Mouse (Mus musculus): Measurements from ENCODE around the gene Coq3. TPM values are rescaled to one million over a fixed set of nuclear protein-coding genes. Genes with fewer than 3 reads are reported as not detected.

Coq3 gene
- 11.6 and 12.4 TPM in 2 replicates for polyA plus RNA-seq (2016; fragmentation: Nextera tagmentation; extraction: Ambion mirVana)

DNA sequence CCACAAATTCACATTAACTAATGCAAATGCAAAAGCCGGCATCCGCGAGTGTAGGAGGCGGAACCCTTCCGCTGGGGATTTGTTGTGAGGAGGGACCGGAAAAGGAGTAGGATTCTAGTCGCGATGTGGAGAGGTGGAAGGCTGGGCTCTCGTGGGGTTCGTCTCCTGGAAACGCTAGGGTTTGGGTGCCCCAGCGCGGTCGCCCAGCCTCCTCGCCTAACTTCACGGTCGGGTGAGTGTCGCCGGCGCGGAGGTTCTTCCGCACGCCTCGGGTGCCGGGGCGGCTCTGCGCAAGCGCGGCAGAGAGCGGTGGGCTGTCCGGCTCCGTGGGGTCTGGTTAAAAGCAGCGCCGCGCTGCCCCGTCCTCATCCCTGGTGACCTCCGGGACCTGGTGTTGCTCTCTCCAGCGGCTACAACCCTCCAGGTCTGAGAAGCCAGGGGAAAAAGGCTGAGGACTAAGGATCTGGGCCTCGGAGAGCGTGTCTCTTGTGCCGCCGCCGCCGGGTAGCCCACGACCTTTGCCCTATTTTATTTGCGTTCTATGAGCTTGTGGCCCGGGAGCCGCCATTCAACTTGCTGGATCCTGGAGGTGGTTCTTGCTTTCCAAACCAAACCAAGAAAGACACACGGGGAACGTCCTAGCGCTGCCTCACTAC lies at the start of gene Coq3:
Coq3 (plus strand) TSS at position 109 of the 656 bp plus-strand sequence.
- Histone ChIP-seq H3K9me3 (replicated peaks) (no peaks in the 10 kb centered on the region), H3K4me1 (peaks cover 21% of the 10 kb centered on the region), H3K4me3 (peak within 1 kb of the TSS; percentile 75), H3K36me3 (peaks cover 20% of the 10 kb centered on the region), H3K27me3 (replicated peaks) (no peaks in the 10 kb centered on the region), H3K4me2 (peak within 1 kb of the TSS; percentile 81), H3K27ac (peak within 1 kb of the TSS; percentile 91), H3K9ac (peak within 1 kb of the TSS; percentile 76)
- under 1% methylated on average over 51 of the region's 51 CpGs for WGBS (ENCODE audit: insufficient replicate concordance)
- ATAC-seq: peak; percentile 86

DNA sequence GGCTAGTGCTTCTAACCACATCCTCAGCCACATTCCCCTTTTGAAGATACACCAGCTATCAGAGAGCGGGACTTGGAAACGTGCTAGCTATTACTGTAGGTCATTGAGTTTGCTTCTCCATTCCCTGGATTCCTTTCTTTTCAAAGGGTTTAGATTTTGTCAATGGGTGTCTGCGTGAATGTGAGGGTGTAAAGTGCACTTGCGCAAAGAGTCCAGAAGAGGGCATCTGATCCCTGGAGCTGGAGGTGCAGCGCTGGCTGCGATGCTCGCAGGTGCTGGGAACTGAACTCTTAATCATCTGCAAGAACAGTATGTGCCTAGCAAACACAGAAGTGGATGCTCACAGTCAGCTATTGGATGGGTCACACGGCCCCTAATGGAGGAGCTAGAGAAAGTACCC lies 46.6 kb upstream of the Coq3 start:
- WGBS (ENCODE audit: insufficient replicate concordance): 92% methylated on average over 8 of the region's 8 CpGs
- ATAC-seq: no peak
- H3K4me2 ChIP-seq: no peak overlapping the region

DNA sequence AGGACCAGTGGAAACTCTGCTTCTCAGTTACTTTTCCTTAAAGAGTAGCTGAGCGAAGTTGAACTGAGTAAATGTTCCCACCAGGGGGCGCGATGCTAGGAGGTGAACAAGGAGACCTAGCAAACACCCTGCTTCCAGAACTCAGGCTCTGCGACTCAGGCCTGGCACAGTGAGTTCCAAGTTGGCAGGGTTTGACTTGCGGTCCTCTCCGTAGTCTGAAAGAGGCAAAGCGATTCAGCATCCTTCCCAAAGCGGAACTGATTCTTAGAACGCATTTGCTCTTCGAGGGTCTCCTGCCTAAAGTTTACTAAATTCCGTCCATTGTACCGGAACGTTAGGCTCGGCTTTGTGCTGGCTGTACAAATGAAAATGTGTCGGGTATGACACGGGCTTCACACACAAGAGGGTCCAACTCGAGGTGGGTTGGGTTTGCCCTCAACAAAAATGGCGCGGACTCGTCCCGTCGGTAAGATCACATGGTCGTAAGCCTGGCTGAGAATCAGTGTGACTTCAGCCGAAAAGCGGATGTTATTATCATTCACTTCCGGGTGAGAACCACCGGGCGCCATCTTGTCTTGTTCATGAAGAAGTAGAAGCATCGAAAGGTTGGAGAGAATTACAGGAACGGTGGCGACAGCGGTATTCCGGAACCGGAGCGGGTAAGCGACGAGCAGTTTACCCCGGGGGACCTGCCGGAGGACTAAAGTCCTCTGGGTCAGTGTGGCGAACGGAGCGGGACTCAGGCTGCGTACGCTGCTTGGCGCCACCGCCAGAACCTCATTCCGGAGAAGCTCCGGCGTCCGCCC lies 31.8 kb upstream of the Coq3 start, which contains the start of gene Pnisr:
Pnisr (plus strand) TSS at position 103 of the 806 bp plus-strand sequence.
- Histone ChIP-seq H3K9me3 (replicated peaks) (no peaks in the 10 kb centered on the region), H3K4me2 (peak within 1 kb of the TSS; percentile 73), H3K27me3 (replicated peaks) (no peaks in the 10 kb centered on the region), H3K4me1 (peaks cover 29% of the 10 kb centered on the region), H3K4me3 (peak within 1 kb of the TSS; percentile 96), H3K36me3 (no peaks in the 10 kb centered on the region), H3K27ac (peak within 1 kb of the TSS; percentile 94), H3K9ac (peak within 1 kb of the TSS; percentile 92)
- peak; percentile 96 for ATAC-seq
- WGBS (ENCODE audit: insufficient replicate concordance): under 1% methylated on average over 50 of the region's 50 CpGs

More for the DNA sequence above, 46.6 kb upstream of the Coq3 start:
- H3K4me3 ChIP-seq: no peak overlapping the region
- H3K27me3 ChIP-seq (replicated peaks): no peaks in the 10 kb centered on the region
- no peaks in the 10 kb centered on the region for H3K4me1 ChIP-seq
- no peak overlapping the region for H3K27ac ChIP-seq
- no peak overlapping the region for H3K9ac ChIP-seq
- no peaks in the 10 kb centered on the region for H3K9me3 ChIP-seq (replicated peaks)
- peaks cover 66% of the 10 kb centered on the region for H3K36me3 ChIP-seq

DNA sequence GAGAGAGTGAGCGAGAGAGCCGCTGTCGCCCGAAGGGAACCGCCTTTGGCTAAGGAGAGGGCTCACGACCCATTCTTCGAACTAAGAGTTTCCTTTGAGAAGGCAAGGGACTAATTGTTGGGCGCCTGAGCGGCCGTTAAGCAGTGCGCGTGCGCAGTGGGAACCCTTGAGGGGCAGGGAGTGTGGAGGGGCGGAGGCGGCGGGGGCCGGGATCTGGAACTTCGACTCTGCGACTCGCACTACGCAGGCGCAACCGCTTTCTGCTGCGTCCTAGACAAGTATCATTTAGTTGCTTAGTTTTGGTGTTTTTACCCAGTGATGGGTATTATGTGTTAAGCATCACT lies 31.2 kb upstream of the Coq3 start:
- Histone ChIP-seq H3K9ac (peak overlapping the region; percentile 92), H3K27ac (peak overlapping the region; percentile 94), H3K27me3 (replicated peaks) (no peaks in the 10 kb centered on the region), H3K4me3 (peak overlapping the region; percentile 96), H3K4me2 (peak overlapping the region; percentile 70), H3K36me3 (0 out of 2 replicates have a peak, but pooled peaks cover 3% of the 10 kb centered on the region), H3K4me1 (peaks cover 29% of the 10 kb centered on the region), H3K9me3 (replicated peaks) (no peaks in the 10 kb centered on the region)
- WGBS (ENCODE audit: insufficient replicate concordance): 0% methylated on average over 24 of the region's 24 CpGs
- peak; percentile 86 for ATAC-seq

GRCm38 (mm10) chr4:21857481-21857880 lies 22.0 kb upstream of the Coq3 start:
- no peak for ATAC-seq
- Histone ChIP-seq H3K27me3 (replicated peaks) (no peaks in the 10 kb centered on the region), H3K9me3 (replicated peaks) (no peaks in the 10 kb centered on the region), H3K4me1 (0 out of 2 replicates have a peak, but pooled peaks cover 2% of the 10 kb centered on the region), H3K4me3 (no peak overlapping the region), H3K9ac (no peak overlapping the region), H3K4me2 (no peak overlapping the region), H3K27ac (no peak overlapping the region), H3K36me3 (peaks cover 78% of the 10 kb centered on the region)
- 72% methylated on average over 1 of the region's 1 CpGs for WGBS (ENCODE audit: insufficient replicate concordance)

DNA sequence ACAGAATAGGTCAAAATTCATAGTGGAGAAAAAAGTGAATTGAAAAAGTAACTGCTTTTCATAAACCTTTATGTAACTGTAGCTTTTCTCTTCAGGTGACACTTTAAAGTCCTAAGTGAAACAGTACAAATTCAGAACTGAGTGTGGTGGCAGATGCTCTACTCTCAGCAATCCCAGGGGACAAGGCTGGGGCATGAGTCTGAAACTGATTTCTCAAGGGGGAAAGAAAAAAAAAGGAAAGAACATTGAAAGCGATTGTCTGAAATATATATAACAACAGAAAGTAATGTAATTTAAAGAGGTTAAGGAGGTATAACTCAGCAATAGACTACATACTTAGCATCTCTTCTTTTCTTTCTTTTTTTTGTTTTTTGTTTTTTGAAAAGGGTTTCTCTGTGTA lies 14.2 kb upstream of the Coq3 start:
- H3K9me3 ChIP-seq (replicated peaks): no peaks in the 10 kb centered on the region
- no peak overlapping the region for H3K4me3 ChIP-seq
- no peaks in the 10 kb centered on the region for H3K27me3 ChIP-seq (replicated peaks)
- H3K27ac ChIP-seq: no peak overlapping the region
- no peak for ATAC-seq
- H3K4me2 ChIP-seq: no peak overlapping the region
- H3K9ac ChIP-seq: no peak overlapping the region
- no peaks in the 10 kb centered on the region for H3K4me1 ChIP-seq
- WGBS (ENCODE audit: insufficient replicate concordance): 90% methylated on average over 1 of the region's 1 CpGs
- H3K36me3 ChIP-seq: peaks cover 86% of the 10 kb centered on the region

GRCm38 (mm10) chr4:21878776-21879175 lies 697 bp upstream of the Coq3 start:
- Histone ChIP-seq H3K9ac (peak overlapping the region; percentile 76), H3K27me3 (replicated peaks) (no peaks in the 10 kb centered on the region), H3K9me3 (replicated peaks) (no peaks in the 10 kb centered on the region), H3K27ac (no peak overlapping the region; the same call in 1 of the 2 replicates), H3K4me1 (peaks cover 21% of the 10 kb centered on the region), H3K36me3 (peaks cover 29% of the 10 kb centered on the region), H3K4me3 (peak overlapping the region; percentile 75), H3K4me2 (peak overlapping the region; percentile 81)
- ATAC-seq: no peak
- WGBS (ENCODE audit: insufficient replicate concordance): 21% methylated on average over 6 of the region's 6 CpGs

DNA sequence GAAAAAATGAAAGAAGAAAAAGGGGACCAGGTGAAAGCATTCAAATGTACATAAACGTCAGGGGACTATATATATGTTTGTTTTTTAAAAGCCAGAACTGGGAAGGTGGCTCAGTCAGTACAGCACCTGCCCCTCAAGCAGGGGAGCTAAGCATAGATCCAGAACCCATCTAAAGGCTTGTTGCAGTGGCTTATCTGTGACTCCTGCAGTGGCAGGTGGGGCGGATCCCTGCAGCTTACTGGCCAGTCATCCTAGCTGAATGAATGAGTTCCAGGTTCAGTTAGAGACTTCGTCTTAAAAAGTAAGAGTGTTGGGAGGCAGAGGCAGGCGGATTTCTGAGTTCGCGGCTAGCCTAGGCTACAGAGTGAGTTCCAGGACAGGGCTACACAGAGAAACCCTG lies 3.3 kb downstream of the Coq3 start:
- H3K9ac ChIP-seq: no peak overlapping the region
- 72% methylated on average over 6 of the region's 6 CpGs for WGBS (ENCODE audit: insufficient replicate concordance)
- H3K4me2 ChIP-seq: peak overlapping the region; percentile 8; the same call in 1 of the 2 replicates
- no peak overlapping the region for H3K27ac ChIP-seq
- H3K9me3 ChIP-seq (replicated peaks): no peaks in the 10 kb centered on the region
- no peaks in the 10 kb centered on the region for H3K36me3 ChIP-seq
- peak; percentile 63; the same call in 1 of the 2 replicates for ATAC-seq
- no peaks in the 10 kb centered on the region for H3K27me3 ChIP-seq (replicated peaks)
- H3K4me3 ChIP-seq: no peak overlapping the region
- peaks cover 21% of the 10 kb centered on the region for H3K4me1 ChIP-seq

DNA sequence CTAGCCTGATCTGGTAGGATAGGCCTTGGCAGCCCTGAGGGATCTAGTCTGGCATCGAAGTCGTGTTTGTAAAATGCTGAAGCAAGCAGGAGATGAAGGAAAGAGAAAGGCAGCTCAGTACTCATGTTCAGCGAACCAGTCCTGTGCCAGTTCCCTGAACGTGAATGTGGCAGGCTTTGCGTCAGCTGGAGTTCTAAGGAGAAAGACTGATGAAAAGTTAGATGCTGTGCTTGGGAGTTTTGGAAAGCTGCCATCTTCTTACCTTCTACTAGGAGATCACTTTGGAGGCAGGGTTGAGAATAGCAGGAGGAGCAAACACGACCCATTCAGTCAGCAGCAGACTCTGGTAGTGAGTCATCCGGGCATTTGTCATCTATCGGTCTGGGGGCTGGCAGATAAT lies 6.4 kb downstream of the Coq3 start:
- ATAC-seq: no peak
- Histone ChIP-seq H3K27me3 (replicated peaks) (no peaks in the 10 kb centered on the region), H3K4me3 (no peak overlapping the region), H3K9ac (no peak overlapping the region), H3K36me3 (no peaks in the 10 kb centered on the region), H3K9me3 (replicated peaks) (no peaks in the 10 kb centered on the region), H3K4me1 (peaks cover 13% of the 10 kb centered on the region), H3K4me2 (no peak overlapping the region), H3K27ac (no peak overlapping the region)
- 66% methylated on average over 8 of the region's 8 CpGs for WGBS (ENCODE audit: insufficient replicate concordance)

GRCm38 (mm10) chr4:21930971-21931771 lies 51.7 kb downstream of the Coq3 start, which contains the start of gene Faxc:
Faxc (plus strand) TSS chr4:21931329.
- peak; percentile 37; the same call in 1 of the 2 replicates for ATAC-seq

GRCm38 (mm10) chr4:21931772-21932630 lies 52.5 kb downstream of the Coq3 start:
- WGBS (ENCODE audit: insufficient replicate concordance): 21% methylated on average over 23 of the region's 23 CpGs
- H3K36me3 ChIP-seq: no peaks in the 10 kb centered on the region
- ATAC-seq: no peak
- H3K4me2 ChIP-seq: peak overlapping the region; percentile 71
- no peak overlapping the region for H3K27ac ChIP-seq
- no peaks in the 10 kb centered on the region for H3K9me3 ChIP-seq (replicated peaks)
- no peaks in the 10 kb centered on the region for H3K4me1 ChIP-seq
- H3K4me3 ChIP-seq: peak overlapping the region; percentile 54
- H3K9ac ChIP-seq: no peak overlapping the region
- H3K27me3 ChIP-seq (replicated peaks): peaks cover 44% of the 10 kb centered on the region

More at GRCm38 (mm10) chr4:21930971-21931771, 51.7 kb downstream of the Coq3 start, which contains the start of gene Faxc:
- Histone ChIP-seq H3K9ac (peak within 1 kb of the TSS; percentile 29), H3K27ac (no peak within 1 kb of the TSS), H3K4me1 (no peaks in the 10 kb centered on the region), H3K36me3 (no peaks in the 10 kb centered on the region), H3K9me3 (replicated peaks) (no peaks in the 10 kb centered on the region), H3K4me3 (peak within 1 kb of the TSS; percentile 54), H3K4me2 (peak within 1 kb of the TSS; percentile 71), H3K27me3 (replicated peaks) (peaks cover 44% of the 10 kb centered on the region)
- WGBS (ENCODE audit: insufficient replicate concordance): under 1% methylated on average over 52 of the region's 83 CpGs

Measured in liver, embryonic 12.5 days (tissue).